Comparison of ENCODE assay signal across 17 mouse cellular contexts in genomic region chr1:87274134-87274533, GRCm38 (mm10). TPM values are rescaled to one million over a fixed set of nuclear protein-coding genes. Genes with fewer than 3 reads are reported as not detected.
DNase-seq lines count a peak whose midpoint lies in the region; ATAC-seq and TF ChIP-seq lines count a peak whose summit lies in the region.
"Had no signal": no experiment of that assay in that cellular context is flagged by ENCODE, and none has a peak within 500 bp of the region (broad histone marks: within the 10 kb centered on the region; RNA-seq: fewer than 3 reads in every experiment).

No protein-coding gene starts in this region.

- H3K27me3 ChIP-seq in heart, embryonic 13.5 days (replicated peaks) = peaks cover 4% of the 10 kb centered on the region
- no peaks in the 10 kb centered on the region for H3K27me3 ChIP-seq in kidney, embryonic 15.5 days
- no peaks in the 10 kb centered on the region for H3K27me3 ChIP-seq in spleen, adult 2 months (ENCODE audit: control insufficient read depth, insufficient read depth, low read length)
- H3K27me3 ChIP-seq: stomach, embryonic 15.5 days had no signal

- 55% methylated on average over 4 of the region's 4 CpGs for WGBS in heart, embryonic 13.5 days
- WGBS in kidney, embryonic 15.5 days = 58% methylated on average over 4 of the region's 4 CpGs
- WGBS in spleen, adult 2 months = 88% methylated on average over 4 of the region's 4 CpGs

- peaks cover 37% of the 10 kb centered on the region for H3K4me1 ChIP-seq in heart, embryonic 13.5 days
- H3K4me1 ChIP-seq in kidney, embryonic 15.5 days = peaks cover 38% of the 10 kb centered on the region
- no peaks in the 10 kb centered on the region for H3K4me1 ChIP-seq in spleen, adult 2 months (ENCODE audit: control insufficient read depth, insufficient read depth, insufficient read length)

- 0 out of 2 replicates have a peak overlapping the region, but pooled peaks have one; percentile 10 for H3K4me2 ChIP-seq in heart, embryonic 13.5 days
- H3K4me2 ChIP-seq in kidney, embryonic 15.5 days = no peak overlapping the region
- H3K4me2 ChIP-seq: forebrain, embryonic 13.5 days; liver, embryonic 11.5 days; lung, embryonic 14.5 days; midbrain, embryonic 12.5 days; stomach, embryonic 15.5 days had no signal

- no peak overlapping the region for H3K4me3 ChIP-seq in heart, embryonic 13.5 days
- H3K4me3 ChIP-seq in kidney, embryonic 15.5 days (replicated peaks) = no peak overlapping the region
- no peak overlapping the region for H3K4me3 ChIP-seq in spleen, adult 2 months (ENCODE audit: extremely low read depth, insufficient read depth, insufficient read length)
- H3K4me3 ChIP-seq: forebrain, embryonic 13.5 days; midbrain, embryonic 12.5 days; stomach, embryonic 15.5 days had no signal

- peak overlapping the region; percentile 66 for H3K27ac ChIP-seq in heart, embryonic 13.5 days (replicated peaks)
- no peak overlapping the region for H3K27ac ChIP-seq in kidney, embryonic 15.5 days
- H3K27ac ChIP-seq in spleen, adult 2 months (ENCODE audit: insufficient read depth, low read length) = peak overlapping the region; percentile 45; the same call in 1 of the 2 replicates
- H3K27ac ChIP-seq: forebrain, embryonic 13.5 days; macrophage; midbrain, embryonic 12.5 days; stomach, embryonic 15.5 days had no signal

- intact Hi-C loops in heart, postnatal 10 days (cut with DNase I) = no loop called here

- TF ChIP-seq POLR2A in spleen, adult 2 months (IDR thresholded peaks at IDR 0.05; ENCODE audit: low read depth, low read length) = no peak

- ATAC-seq in heart, embryonic 13.5 days (ENCODE audit: extremely low read depth, insufficient number of reproducible peaks, low FRiP score, low TSS enrichment) = no peak
- 0 out of 2 replicates have a peak, but pooled peaks have one; percentile 29 for ATAC-seq in kidney, embryonic 15.5 days (replicated peaks; ENCODE audit: low FRiP score)
- ATAC-seq: forebrain, embryonic 13.5 days; intestine, embryonic 16.5 days had no signal

- no peak for DNase-seq in heart, postnatal 10 days
- no peak for DNase-seq in kidney, adult 9 months
- no peak for DNase-seq in spleen, adult 2 months (ENCODE audit: low read depth in 1 of 2, low spot score in 2 of 2)
- no peak for DNase-seq in spleen, postnatal 4 days (ENCODE audit: low spot score in 2 of 2)
- no peak for DNase-seq in frontal cortex, postnatal 14 days (ENCODE audit: low spot score in 2 of 2)
- DNase-seq: embryo, embryonic 11 days; lung, embryonic 14.5 days had no signal

- H3K36me3 ChIP-seq in heart, embryonic 13.5 days = no peaks in the 10 kb centered on the region
- H3K36me3 ChIP-seq in kidney, embryonic 15.5 days = no peaks in the 10 kb centered on the region
- H3K36me3 ChIP-seq in spleen, adult 2 months (ENCODE audit: control insufficient read depth, insufficient read depth, low read length) = no peaks in the 10 kb centered on the region
- H3K36me3 ChIP-seq: midbrain, embryonic 12.5 days; stomach, embryonic 15.5 days had no signal

- no peaks in the 10 kb centered on the region for H3K9me3 ChIP-seq in heart, embryonic 13.5 days
- no peaks in the 10 kb centered on the region for H3K9me3 ChIP-seq in kidney, embryonic 15.5 days (replicated peaks)
- H3K9me3 ChIP-seq: forebrain, embryonic 13.5 days; midbrain, embryonic 12.5 days; stomach, embryonic 15.5 days had no signal

- no peak for TF ChIP-seq CTCF in spleen, adult 2 months (IDR thresholded peaks at IDR 0.05; ENCODE audit: extremely low read depth, insufficient read depth, insufficient read length, insufficient replicate concordance)

- peak overlapping the region; percentile 19; the same call in 1 of the 2 replicates for H3K9ac ChIP-seq in heart, embryonic 13.5 days
- no peak overlapping the region for H3K9ac ChIP-seq in kidney, embryonic 15.5 days
- H3K9ac ChIP-seq: forebrain, embryonic 13.5 days; lung, embryonic 14.5 days; midbrain, embryonic 12.5 days; stomach, embryonic 15.5 days had no signal

RNA-seq across cellular contexts. Expression of gene Efhd1, which starts 10.0 kb away (rescaled TPM):
- polyA plus RNA-seq in heart, embryonic 13.5 days (2015; fragmentation: Nextera tagmentation; extraction: Ambion mirVana) = 0.14 and 0.29 TPM in 2 replicates
- 1 to 10 TPM; 6.4 to 6.8 TPM for total RNA-seq in heart, postnatal 10 days (2021)
- polyA plus RNA-seq in kidney, embryonic 15.5 days (2015; fragmentation: Nextera tagmentation; extraction: Ambion mirVana) = 5.7 and 5.8 TPM in 2 replicates
- polyA plus RNA-seq in spleen, adult 2 months (2012; rRNA removed) = 26.0 and 28.0 TPM in 2 replicates
- total RNA-seq: hematopoietic stem cell, adult 5-6 weeks; neutrophil, adult 5-6 weeks had no signal
- polyA plus RNA-seq: liver, embryonic 11.5 days; lung, embryonic 14.5 days had no signal

RNA-seq across cellular contexts. Expression of gene Gigyf2, which starts 52.7 kb away (rescaled TPM):
- 27.7 and 30.1 TPM in 2 replicates for polyA plus RNA-seq in heart, embryonic 13.5 days (2015; fragmentation: Nextera tagmentation; extraction: Ambion mirVana)
- total RNA-seq in heart, postnatal 10 days (2021) = 10 to 100 TPM; 46.6 to 53.5 TPM
- polyA plus RNA-seq in kidney, embryonic 15.5 days (2015; fragmentation: Nextera tagmentation; extraction: Ambion mirVana) = 60.7 and 64.8 TPM in 2 replicates
- polyA plus RNA-seq in spleen, adult 2 months (2012; rRNA removed) = 22.3 and 22.8 TPM in 2 replicates
